Mouse (Mus musculus): ENCODE measurements around the gene Cpa4. TPM values are rescaled to one million over a fixed set of nuclear protein-coding genes. Genes with fewer than 3 reads are reported as not detected.

The Cpa4 gene
- polyA plus RNA-seq, 1 experiment, result 0.11 TPM

DNA sequence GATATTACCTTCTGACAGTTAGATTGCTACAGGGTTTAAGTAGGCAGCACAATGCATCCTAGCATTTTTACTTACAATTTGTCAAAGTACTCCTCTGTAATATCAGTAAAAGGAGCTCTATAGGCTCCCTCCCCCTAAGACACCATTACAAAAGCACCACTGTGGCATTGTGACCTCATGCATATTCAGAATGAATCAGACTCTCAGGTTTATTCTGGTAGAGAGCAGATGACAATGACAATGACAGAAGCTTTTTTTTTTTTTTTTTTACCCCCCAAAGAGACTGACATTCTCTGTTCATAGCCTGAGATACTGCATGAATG, 17.0 kb upstream of the Cpa4 start:
- no peaks in the 10 kb centered on the region; the same call in 1 of the 2 replicates for H3K4me1 ChIP-seq (replicated peaks; ENCODE audit: control insufficient read depth, insufficient read depth, low read length)
- no peaks in the 10 kb centered on the region for H3K27me3 ChIP-seq (ENCODE audit: control insufficient read depth, insufficient read depth, low read length)
- H3K36me3 ChIP-seq (ENCODE audit: control insufficient read depth, insufficient read depth, low read length), result no peaks in the 10 kb centered on the region
- H3K27ac ChIP-seq (ENCODE audit: control insufficient read depth, insufficient read depth, low read length), result no peak overlapping the region
- DNase-seq, result no peak
- no peak overlapping the region for H3K4me3 ChIP-seq (ENCODE audit: control insufficient read depth, insufficient read depth, low read length)
- TF ChIP-seq CTCF (IDR thresholded peaks at IDR 0.05; ENCODE audit: borderline replicate concordance, control insufficient read depth, extremely low read depth, insufficient read depth, low read length, poor library complexity), result no peak
- TF ChIP-seq POLR2A (IDR thresholded peaks at IDR 0.05; ENCODE audit: control insufficient read depth, extremely low read depth, insufficient read depth, low read length, poor library complexity), result no peak

- H3K4me1 ChIP-seq (replicated peaks; ENCODE audit: control insufficient read depth, insufficient read depth, low read length), result no peaks in the 10 kb centered on the region; the same call in 1 of the 2 replicates
- DNase-seq, result no peak
- TF ChIP-seq CTCF (IDR thresholded peaks at IDR 0.05; ENCODE audit: borderline replicate concordance, control insufficient read depth, extremely low read depth, insufficient read depth, low read length, poor library complexity) (no peak), POLR2A (IDR thresholded peaks at IDR 0.05; ENCODE audit: control insufficient read depth, extremely low read depth, insufficient read depth, low read length, poor library complexity) (no peak)
- WGBS, result 53% methylated on average over 23 of the region's 23 CpGs
- H3K36me3 ChIP-seq (ENCODE audit: control insufficient read depth, insufficient read depth, low read length), result no peaks in the 10 kb centered on the region
- no peak overlapping the region for H3K27ac ChIP-seq (ENCODE audit: control insufficient read depth, insufficient read depth, low read length)
- no peaks in the 10 kb centered on the region for H3K27me3 ChIP-seq (ENCODE audit: control insufficient read depth, insufficient read depth, low read length)
- H3K4me3 ChIP-seq (ENCODE audit: control insufficient read depth, insufficient read depth, low read length), result no peak overlapping the region
These were observed 16.3 kb upstream of the Cpa4 start for GRCm38 (mm10) chr6:30551644-30552580.

- Histone ChIP-seq H3K4me1 (replicated peaks; ENCODE audit: control insufficient read depth, insufficient read depth, low read length) (no peaks in the 10 kb centered on the region), H3K36me3 (ENCODE audit: control insufficient read depth, insufficient read depth, low read length) (no peaks in the 10 kb centered on the region), H3K4me3 (ENCODE audit: control insufficient read depth, insufficient read depth, low read length) (no peak overlapping the region), H3K27me3 (ENCODE audit: control insufficient read depth, insufficient read depth, low read length) (no peaks in the 10 kb centered on the region), H3K27ac (ENCODE audit: control insufficient read depth, insufficient read depth, low read length) (no peak overlapping the region)
- no peak for TF ChIP-seq POLR2A (IDR thresholded peaks at IDR 0.05; ENCODE audit: control insufficient read depth, extremely low read depth, insufficient read depth, low read length, poor library complexity)
- TF ChIP-seq CTCF (IDR thresholded peaks at IDR 0.05; ENCODE audit: borderline replicate concordance, control insufficient read depth, extremely low read depth, insufficient read depth, low read length, poor library complexity), result no peak
- WGBS, result 40% methylated on average over 6 of the region's 6 CpGs
- no peak for DNase-seq
These were observed 15.5 kb upstream of the Cpa4 start for GRCm38 (mm10) chr6:30552628-30553027.

DNA sequence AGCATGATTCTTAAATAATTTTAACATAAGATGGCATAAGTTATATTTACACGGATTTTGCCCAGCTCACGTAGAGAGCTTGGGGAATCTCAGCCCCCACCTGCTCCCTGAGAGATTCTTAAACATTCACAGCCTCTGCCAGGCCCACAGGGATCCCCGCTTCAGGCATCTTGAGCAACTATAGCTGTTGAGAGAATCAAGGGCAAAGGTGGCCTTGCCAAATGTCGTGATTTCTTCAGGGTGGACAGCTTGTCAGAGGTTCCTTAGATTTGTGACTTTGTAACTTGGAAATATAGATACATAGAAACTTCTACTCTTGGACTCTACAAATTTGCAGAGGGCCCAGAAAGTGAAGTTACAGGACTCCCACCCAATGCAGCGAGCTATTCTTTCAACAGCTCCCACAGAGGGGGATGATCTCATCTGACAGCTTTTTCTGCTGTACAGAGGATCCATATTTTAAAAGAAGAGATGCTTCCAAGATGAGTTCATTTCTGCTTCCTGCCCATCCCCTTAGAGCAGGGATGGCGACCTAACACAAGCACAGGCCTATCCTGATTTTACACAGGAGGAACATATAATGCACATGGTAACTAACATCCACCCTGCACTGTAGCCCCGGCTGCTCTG, 14.7 kb upstream of the Cpa4 start:
- no peak for TF ChIP-seq POLR2A (IDR thresholded peaks at IDR 0.05; ENCODE audit: control insufficient read depth, extremely low read depth, insufficient read depth, low read length, poor library complexity)
- no peak for TF ChIP-seq CTCF (IDR thresholded peaks at IDR 0.05; ENCODE audit: borderline replicate concordance, control insufficient read depth, extremely low read depth, insufficient read depth, low read length, poor library complexity)
- no peaks in the 10 kb centered on the region for H3K36me3 ChIP-seq (ENCODE audit: control insufficient read depth, insufficient read depth, low read length)
- H3K27ac ChIP-seq (ENCODE audit: control insufficient read depth, insufficient read depth, low read length), result no peak overlapping the region
- WGBS, result 98% methylated on average over 7 of the region's 7 CpGs
- H3K27me3 ChIP-seq (ENCODE audit: control insufficient read depth, insufficient read depth, low read length), result no peaks in the 10 kb centered on the region
- DNase-seq, result no peak
- H3K4me1 ChIP-seq (replicated peaks; ENCODE audit: control insufficient read depth, insufficient read depth, low read length), result no peaks in the 10 kb centered on the region
- no peak overlapping the region for H3K4me3 ChIP-seq (ENCODE audit: control insufficient read depth, insufficient read depth, low read length)

DNA sequence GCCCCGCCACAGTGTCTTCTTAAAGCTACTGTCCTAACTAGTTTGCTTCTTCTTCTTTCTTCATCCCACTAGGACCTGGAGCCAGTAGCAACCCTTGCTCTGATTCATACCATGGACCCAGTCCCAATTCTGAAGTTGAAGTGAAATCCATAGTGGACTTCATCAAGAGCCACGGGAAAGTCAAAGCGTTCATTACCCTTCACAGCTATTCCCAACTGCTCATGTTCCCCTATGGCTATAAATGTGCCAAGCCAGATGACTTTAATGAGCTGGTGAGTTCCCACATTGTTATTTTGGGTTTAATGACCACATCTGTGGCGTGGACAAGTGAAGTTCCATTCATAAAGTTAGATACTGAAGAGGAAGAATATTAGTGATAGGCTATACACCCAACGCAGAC, 14.1 kb upstream of the Cpa4 start:
- TF ChIP-seq CTCF (IDR thresholded peaks at IDR 0.05; ENCODE audit: borderline replicate concordance, control insufficient read depth, extremely low read depth, insufficient read depth, low read length, poor library complexity), result no peak
- no peak for TF ChIP-seq POLR2A (IDR thresholded peaks at IDR 0.05; ENCODE audit: control insufficient read depth, extremely low read depth, insufficient read depth, low read length, poor library complexity)
- Histone ChIP-seq H3K4me3 (ENCODE audit: control insufficient read depth, insufficient read depth, low read length) (no peak overlapping the region), H3K27me3 (ENCODE audit: control insufficient read depth, insufficient read depth, low read length) (no peaks in the 10 kb centered on the region), H3K27ac (ENCODE audit: control insufficient read depth, insufficient read depth, low read length) (no peak overlapping the region), H3K4me1 (replicated peaks; ENCODE audit: control insufficient read depth, insufficient read depth, low read length) (no peaks in the 10 kb centered on the region), H3K36me3 (ENCODE audit: control insufficient read depth, insufficient read depth, low read length) (no peaks in the 10 kb centered on the region)
- 95% methylated on average over 5 of the region's 5 CpGs for WGBS
- DNase-seq, result no peak

GRCm38 (mm10) chr6:30554621-30555170, 13.5 kb upstream of the Cpa4 start:
- Histone ChIP-seq H3K4me1 (replicated peaks; ENCODE audit: control insufficient read depth, insufficient read depth, low read length) (no peaks in the 10 kb centered on the region), H3K27me3 (ENCODE audit: control insufficient read depth, insufficient read depth, low read length) (no peaks in the 10 kb centered on the region), H3K27ac (ENCODE audit: control insufficient read depth, insufficient read depth, low read length) (no peak overlapping the region), H3K36me3 (ENCODE audit: control insufficient read depth, insufficient read depth, low read length) (no peaks in the 10 kb centered on the region), H3K4me3 (ENCODE audit: control insufficient read depth, insufficient read depth, low read length) (no peak overlapping the region)
- no peak for TF ChIP-seq POLR2A (IDR thresholded peaks at IDR 0.05; ENCODE audit: control insufficient read depth, extremely low read depth, insufficient read depth, low read length, poor library complexity)
- no peak for TF ChIP-seq CTCF (IDR thresholded peaks at IDR 0.05; ENCODE audit: borderline replicate concordance, control insufficient read depth, extremely low read depth, insufficient read depth, low read length, poor library complexity)
- DNase-seq, result no peak
- 96% methylated on average over 5 of the region's 5 CpGs for WGBS

Data from thymus, adult 2 months (tissue).